Mouse (Mus musculus) kidney, adult 10 weeks (tissue): ENCODE results near the gene Cog7. TPM values are rescaled to one million over a fixed set of nuclear protein-coding genes. Genes with fewer than 3 reads are reported as not detected.

ENCODE experiments used
- polyA plus RNA-seq: library from polyadenylated mRNA; stranded (reverse); fragments of 350-450 nt; fragmentation: Illumina TruSeq; extraction: RNeasy Lipid Tissue Mini Kit (QIAGEN cat#74804); gene quantifications from one replicate; pipeline ENCODE4 v1.2.3, GENCODE M21; 2014; ENCODE audit warnings: low read depth, low replicate concordance

The Cog7 gene
- polyA plus RNA-seq = 16.2 TPM

GRCm38 (mm10) chr7:121981307-121981871 lies at the start of gene Cog7:
Gene Cog7, minus strand, starts transcription at chr7:121981711.

GRCm38 (mm10) chr7:122020667-122021354 lies 39.3 kb upstream of the Cog7 start, which contains the start of gene Gga2:
Gene Gga2, minus strand, starts transcription at chr7:122021222.

GRCm38 (mm10) chr7:121864858-121865585 lies 116.5 kb downstream of the Cog7 start, which contains the start of gene Scnn1b:
Gene Scnn1b, plus strand, starts transcription at chr7:121865038.

Other genes starting within 250 kb of the Cog7 start
- gene Scnn1g, start 247.2 kb downstream of the Cog7 start, polyA plus RNA-seq = 19.0 TPM
- gene Scnn1b, start 116.7 kb downstream of the Cog7 start, polyA plus RNA-seq = 12.2 TPM
- gene Gga2, start 39.5 kb upstream of the Cog7 start, polyA plus RNA-seq = 15.3 TPM
- 23.7 TPM for gene Ubfd1, start 85.5 kb upstream of the Cog7 start, polyA plus RNA-seq
- 2.3 TPM for gene Ears2, start 85.6 kb upstream of the Cog7 start, polyA plus RNA-seq
- gene Ndufab1, start 120.2 kb upstream of the Cog7 start, polyA plus RNA-seq = 1,095 TPM
- gene Palb2, start 151.3 kb upstream of the Cog7 start, polyA plus RNA-seq = 2.5 TPM
- gene Dctn5, start 151.3 kb upstream of the Cog7 start, polyA plus RNA-seq = 87.9 TPM
- gene Plk1, start 177.7 kb upstream of the Cog7 start, polyA plus RNA-seq = not detected
- gene Ern2, start 204.5 kb upstream of the Cog7 start, polyA plus RNA-seq = not detected
- 0.40 TPM for gene Chp2, start 237.8 kb upstream of the Cog7 start, polyA plus RNA-seq